15 mouse cellular contexts compared by ENCODE assay signal in genomic region chr7:109807616-109808485, GRCm38 (mm10). TPM values are rescaled to one million over a fixed set of nuclear protein-coding genes. Genes with fewer than 3 reads are reported as not detected.
DNase-seq lines count a peak whose midpoint lies in the region; ATAC-seq lines count a peak whose summit lies in the region.
"Had no signal": no experiment of that assay in that cellular context is flagged by ENCODE, and none has a peak within 500 bp of the region (broad histone marks: within the 10 kb centered on the region; RNA-seq: fewer than 3 reads in every experiment).

No protein-coding gene starts in this region.

- peak overlapping the region; percentile 81 for H3K27ac ChIP-seq in heart, embryonic 16.5 days (ENCODE audit: low read length)
- H3K27ac ChIP-seq in forebrain, embryonic 11.5 days (ENCODE audit: low read depth, low read length), result no peak overlapping the region
- H3K27ac ChIP-seq in hindbrain, embryonic 14.5 days, result no peak overlapping the region
- H3K27ac ChIP-seq: lung, embryonic 15.5 days had no signal

- H3K4me3 ChIP-seq in heart, embryonic 16.5 days (ENCODE audit: low read length), result no peak overlapping the region
- no peak overlapping the region for H3K4me3 ChIP-seq in forebrain, embryonic 11.5 days (ENCODE audit: low read depth, low read length)
- H3K4me3 ChIP-seq in hindbrain, embryonic 14.5 days (replicated peaks; ENCODE audit: low read length), result no peak overlapping the region
- H3K4me3 ChIP-seq: lung, embryonic 15.5 days had no signal

- WGBS in heart, embryonic 16.5 days, result 63% methylated on average over 8 of the region's 8 CpGs
- 86% methylated on average over 8 of the region's 8 CpGs for WGBS in forebrain, embryonic 11.5 days
- WGBS in hindbrain, embryonic 14.5 days, result 87% methylated on average over 8 of the region's 8 CpGs

- H3K4me2 ChIP-seq in heart, embryonic 16.5 days (ENCODE audit: low read depth, low read length), result no peak overlapping the region
- H3K4me2 ChIP-seq in forebrain, embryonic 11.5 days (ENCODE audit: low read depth, low read length, severe bottlenecking), result no peak overlapping the region
- no peak overlapping the region for H3K4me2 ChIP-seq in hindbrain, embryonic 14.5 days (replicated peaks)
- H3K4me2 ChIP-seq: lung, embryonic 15.5 days had no signal

- DNase-seq in 416B (ENCODE audit: low read depth) (peak; percentile 78), adipocyte (ENCODE audit: low spot score) (peak; percentile 8)
- DNase-seq in cerebellum, postnatal 25 days, result peak; percentile 48 to 57
- no peak for DNase-seq in forebrain, embryonic 11.5 days (ENCODE audit: low spot score)
- DNase-seq in retina, postnatal 1 day, result no peak
- no peak for DNase-seq in hindbrain, embryonic 14.5 days (ENCODE audit: low spot score)
- DNase-seq: adrenal gland, postnatal 10 days; forebrain, postnatal 0 days; kidney, postnatal 36 days; layer of hippocampus, postnatal 36 days had no signal

- peak overlapping the region; percentile 15; the same call in 1 of the 2 replicates for H3K9ac ChIP-seq in heart, embryonic 16.5 days (ENCODE audit: low read length)
- H3K9ac ChIP-seq in forebrain, embryonic 11.5 days (ENCODE audit: low read length), result no peak overlapping the region
- H3K9ac ChIP-seq in hindbrain, embryonic 14.5 days, result no peak overlapping the region
- H3K9ac ChIP-seq: forebrain, postnatal 0 days; lung, embryonic 15.5 days had no signal

- H3K9me3 ChIP-seq in heart, embryonic 16.5 days (replicated peaks; ENCODE audit: control insufficient read depth, low read length), result no peaks in the 10 kb centered on the region
- no peaks in the 10 kb centered on the region for H3K9me3 ChIP-seq in forebrain, embryonic 11.5 days (ENCODE audit: control insufficient read depth, low read length)
- H3K9me3 ChIP-seq in hindbrain, embryonic 14.5 days (ENCODE audit: control insufficient read depth, low read length), result no peaks in the 10 kb centered on the region
- H3K9me3 ChIP-seq: lung, embryonic 15.5 days had no signal

- H3K4me1 ChIP-seq in heart, embryonic 16.5 days (ENCODE audit: control insufficient read depth, insufficient read depth, low read length), result peaks cover 23% of the 10 kb centered on the region
- H3K4me1 ChIP-seq in forebrain, embryonic 11.5 days (replicated peaks; ENCODE audit: control insufficient read depth, insufficient read depth, low read length), result no peaks in the 10 kb centered on the region
- H3K4me1 ChIP-seq in hindbrain, embryonic 14.5 days (replicated peaks; ENCODE audit: control insufficient read depth, insufficient read depth, low read length), result no peaks in the 10 kb centered on the region
- H3K4me1 ChIP-seq: lung, embryonic 15.5 days had no signal

- no peaks in the 10 kb centered on the region for H3K27me3 ChIP-seq in heart, embryonic 16.5 days (ENCODE audit: control insufficient read depth, insufficient read depth, low read length)
- peaks cover 42% of the 10 kb centered on the region for H3K27me3 ChIP-seq in forebrain, embryonic 11.5 days (ENCODE audit: control insufficient read depth, insufficient read depth, low read length)
- no peaks in the 10 kb centered on the region for H3K27me3 ChIP-seq in hindbrain, embryonic 14.5 days (ENCODE audit: control insufficient read depth, insufficient read depth, low read length)
- H3K27me3 ChIP-seq: lung, embryonic 15.5 days had no signal

- H3K36me3 ChIP-seq in heart, embryonic 16.5 days (ENCODE audit: control insufficient read depth, insufficient read depth), result no peaks in the 10 kb centered on the region
- H3K36me3 ChIP-seq in forebrain, embryonic 11.5 days (ENCODE audit: control insufficient read depth, insufficient read depth, low read length), result no peaks in the 10 kb centered on the region
- H3K36me3 ChIP-seq in hindbrain, embryonic 14.5 days (replicated peaks; ENCODE audit: control insufficient read depth, insufficient read depth), result no peaks in the 10 kb centered on the region
- H3K36me3 ChIP-seq: lung, embryonic 15.5 days had no signal

- ATAC-seq in heart, embryonic 16.5 days (replicated peaks; ENCODE audit: extremely low read depth, insufficient read depth, low FRiP score), result peak; percentile 80
- ATAC-seq in forebrain, embryonic 11.5 days (replicated peaks; ENCODE audit: low FRiP score), result no peak
- no peak for ATAC-seq in hindbrain, embryonic 14.5 days (ENCODE audit: low FRiP score)
- ATAC-seq in activated CD4-positive, CD25-positive, alpha-beta regulatory T cell, adult 4 months, result no peak
- ATAC-seq: CD4-positive, CD25-positive, alpha-beta regulatory T cell, adult 4 months; forebrain, postnatal 0 days had no signal

RNA-seq across cellular contexts. Expression of gene Nrip3, which starts 26.0 kb away (rescaled TPM):
- polyA plus RNA-seq in heart, embryonic 16.5 days (2015; fragmentation: Nextera tagmentation; extraction: Ambion mirVana), result 0.53 and 0.64 TPM in 2 replicates
- polyA plus RNA-seq in forebrain, embryonic 11.5 days (2014; fragmentation: Nextera tagmentation; extraction: Ambion mirVana), result 0.83 and 0.87 TPM in 2 replicates
- polyA plus RNA-seq in hindbrain, embryonic 14.5 days (2014; fragmentation: Nextera tagmentation; extraction: Ambion mirVana), result 12.6 and 14.1 TPM in 2 replicates
- under 1 TPM; 0.46 to 0.61 TPM for polyA plus RNA-seq in activated CD4-positive, CD25-positive, alpha-beta regulatory T cell, adult 4 months (2017; shearing (Covaris generic))

RNA-seq across cellular contexts. Expression of gene Tmem9b, which starts 55.2 kb away (rescaled TPM):
- polyA plus RNA-seq in heart, embryonic 16.5 days (2015; fragmentation: Nextera tagmentation; extraction: Ambion mirVana), result 60.6 and 61.6 TPM in 2 replicates
- 45.7 and 47.1 TPM in 2 replicates for polyA plus RNA-seq in forebrain, embryonic 11.5 days (2014; fragmentation: Nextera tagmentation; extraction: Ambion mirVana)
- polyA plus RNA-seq in hindbrain, embryonic 14.5 days (2014; fragmentation: Nextera tagmentation; extraction: Ambion mirVana), result 149 TPM in 2 replicates
- 100 to 1,000 TPM; 118 to 122 TPM for polyA plus RNA-seq in activated CD4-positive, CD25-positive, alpha-beta regulatory T cell, adult 4 months (2017; shearing (Covaris generic))

RNA-seq across cellular contexts. Expression of gene Scube2, which starts 57.6 kb away (rescaled TPM):
- polyA plus RNA-seq in heart, embryonic 16.5 days (2015; fragmentation: Nextera tagmentation; extraction: Ambion mirVana), result 8.9 and 9.9 TPM in 2 replicates
- polyA plus RNA-seq in forebrain, embryonic 11.5 days (2014; fragmentation: Nextera tagmentation; extraction: Ambion mirVana), result 2.3 and 2.5 TPM in 2 replicates
- polyA plus RNA-seq in hindbrain, embryonic 14.5 days (2014; fragmentation: Nextera tagmentation; extraction: Ambion mirVana), result 1.7 and 2.1 TPM in 2 replicates
- under 1 TPM in 1 of 2 experiments, not detected in 1; 0.09 TPM for polyA plus RNA-seq in activated CD4-positive, CD25-positive, alpha-beta regulatory T cell, adult 4 months (2017; shearing (Covaris generic))
- polyA plus RNA-seq: CD4-positive, CD25-positive, alpha-beta regulatory T cell, adult 4 months; thymus, postnatal 0 days had no signal

Comparison
In these comparisons a context has a peak if more than half of its experiments do, and no peak if none do; other contexts are left out.
1. DNase-seq: peak in 416B (single experiment), adipocyte (single experiment) and cerebellum, postnatal 25 days (2 of 2); none in forebrain, embryonic 11.5 days (single experiment), retina, postnatal 1 day (single experiment) and hindbrain, embryonic 14.5 days (single experiment).